Mouse (Mus musculus): ENCODE measurements around the gene Epb41l5. TPM values are rescaled to one million over a fixed set of nuclear protein-coding genes. Genes with fewer than 3 reads are reported as not detected.
A peak's percentile ranks its signal among the peaks of the same experiment; 100 is the strongest.

The Epb41l5 gene
- polyA plus RNA-seq, 2 experiments, result 6.4 to 13.1 TPM

GRCm38 (mm10) chr1:119518786-119519185 lies 130.0 kb downstream of the Epb41l5 start:
- Histone ChIP-seq H3K4me2 (ENCODE audit: low read depth) (no peak overlapping the region), H3K4me3 (ENCODE audit: insufficient read depth in 1 of 2, low read depth in 2 of 2, low read length in 2 of 2) (no peak overlapping the region), H3K9me3 (ENCODE audit: control insufficient read depth, low read length) (no peaks in the 10 kb centered on the region), H3K27me3 (ENCODE audit: control insufficient read depth, insufficient read depth, low read length) (no peaks in the 10 kb centered on the region), H3K9ac (replicated peaks) (no peak overlapping the region), H3K36me3 (replicated peaks; ENCODE audit: control insufficient read depth, insufficient read depth, low read depth) (no peaks in the 10 kb centered on the region), H3K27ac (no peak overlapping the region), H3K4me1 (replicated peaks; ENCODE audit: control insufficient read depth in 2 of 2, insufficient read depth in 2 of 2, low read length in 1 of 2) (peaks cover 0 to 5% of the 10 kb centered on the region in 2 experiments; a peak in 3 of 4 replicates)
- ATAC-seq (ENCODE audit: insufficient read depth), result no peak
- TF ChIP-seq CTCF (IDR thresholded peaks at IDR 0.05; ENCODE audit: low read depth) (no peak), EP300 (IDR thresholded peaks at IDR 0.05; ENCODE audit: low read depth) (no peak)
- no peak for DNase-seq (ENCODE audit: low read depth in 3 of 3, low spot score in 3 of 3)

GRCm38 (mm10) chr1:119518060-119518459 lies 130.7 kb downstream of the Epb41l5 start:
- no peak for DNase-seq (ENCODE audit: low read depth in 3 of 3, low spot score in 3 of 3)
- Histone ChIP-seq H3K4me2 (ENCODE audit: low read depth) (no peak overlapping the region), H3K4me1 (replicated peaks; ENCODE audit: control insufficient read depth in 2 of 2, insufficient read depth in 2 of 2, low read length in 1 of 2) (peaks cover 0 to 5% of the 10 kb centered on the region in 2 experiments; a peak in 3 of 4 replicates), H3K27ac (no peak overlapping the region), H3K27me3 (ENCODE audit: control insufficient read depth, insufficient read depth, low read length) (no peaks in the 10 kb centered on the region), H3K9ac (replicated peaks) (no peak overlapping the region), H3K9me3 (ENCODE audit: control insufficient read depth, low read length) (no peaks in the 10 kb centered on the region), H3K36me3 (replicated peaks; ENCODE audit: control insufficient read depth, insufficient read depth, low read depth) (no peaks in the 10 kb centered on the region), H3K4me3 (ENCODE audit: insufficient read depth in 1 of 2, low read depth in 2 of 2, low read length in 2 of 2) (no peak overlapping the region)
- no peak for TF ChIP-seq CTCF (IDR thresholded peaks at IDR 0.05; ENCODE audit: low read depth)
- TF ChIP-seq EP300 (IDR thresholded peaks at IDR 0.05; ENCODE audit: low read depth), result no peak
- ATAC-seq (ENCODE audit: insufficient read depth), result no peak
- WGBS (ENCODE audit: insufficient replicate concordance), result 58% methylated on average over 7 of the region's 7 CpGs

- no peaks in the 10 kb centered on the region for H3K36me3 ChIP-seq (replicated peaks; ENCODE audit: control insufficient read depth, insufficient read depth, low read depth)
- 43% methylated on average over 8 of the region's 8 CpGs for WGBS (ENCODE audit: insufficient replicate concordance)
- DNase-seq (ENCODE audit: low read depth in 3 of 3, low spot score in 3 of 3) (no peak), ATAC-seq (ENCODE audit: insufficient read depth) (peak; percentile 43; the same call in 1 of the 2 replicates)
- H3K27me3 ChIP-seq (ENCODE audit: control insufficient read depth, insufficient read depth, low read length), result peaks cover 3% of the 10 kb centered on the region; the same call in 1 of the 2 replicates
- no peaks in the 10 kb centered on the region for H3K9me3 ChIP-seq (ENCODE audit: control insufficient read depth, low read length)
- H3K4me1 ChIP-seq (replicated peaks; ENCODE audit: control insufficient read depth in 2 of 2, insufficient read depth in 2 of 2, low read length in 1 of 2), result no peaks in the 10 kb centered on the region
- no peak overlapping the region for H3K4me3 ChIP-seq (ENCODE audit: insufficient read depth in 1 of 2, low read depth in 2 of 2, low read length in 2 of 2)
- no peak overlapping the region for H3K9ac ChIP-seq (replicated peaks)
- no peak overlapping the region for H3K27ac ChIP-seq
- no peak overlapping the region for H3K4me2 ChIP-seq (ENCODE audit: low read depth)
- TF ChIP-seq EP300 (IDR thresholded peaks at IDR 0.05; ENCODE audit: low read depth) (no peak), CTCF (IDR thresholded peaks at IDR 0.05; ENCODE audit: low read depth) (no peak)
Measured at GRCm38 (mm10) chr1:119510857-119511256, 137.9 kb downstream of the Epb41l5 start.

GRCm38 (mm10) chr1:119510409-119510808 lies 138.4 kb downstream of the Epb41l5 start:
- no peak overlapping the region for H3K9ac ChIP-seq (replicated peaks)
- H3K4me2 ChIP-seq (ENCODE audit: low read depth), result no peak overlapping the region
- no peak for DNase-seq (ENCODE audit: low read depth in 3 of 3, low spot score in 3 of 3)
- peaks cover 3% of the 10 kb centered on the region; the same call in 1 of the 2 replicates for H3K27me3 ChIP-seq (ENCODE audit: control insufficient read depth, insufficient read depth, low read length)
- H3K9me3 ChIP-seq (ENCODE audit: control insufficient read depth, low read length), result no peaks in the 10 kb centered on the region
- 0 out of 2 replicates have a peak, but pooled peaks have one; percentile 46 for ATAC-seq (ENCODE audit: insufficient read depth)
- no peak overlapping the region for H3K27ac ChIP-seq
- no peaks in the 10 kb centered on the region for H3K4me1 ChIP-seq (replicated peaks; ENCODE audit: control insufficient read depth in 2 of 2, insufficient read depth in 2 of 2, low read length in 1 of 2)
- no peak overlapping the region for H3K4me3 ChIP-seq (ENCODE audit: insufficient read depth in 1 of 2, low read depth in 2 of 2, low read length in 2 of 2)
- TF ChIP-seq EP300 (IDR thresholded peaks at IDR 0.05; ENCODE audit: low read depth) (no peak), CTCF (IDR thresholded peaks at IDR 0.05; ENCODE audit: low read depth) (no peak)
- no peaks in the 10 kb centered on the region for H3K36me3 ChIP-seq (replicated peaks; ENCODE audit: control insufficient read depth, insufficient read depth, low read depth)
- 15% methylated on average over 9 of the region's 9 CpGs for WGBS (ENCODE audit: insufficient replicate concordance)

- Histone ChIP-seq H3K9me3 (ENCODE audit: control insufficient read depth, low read length) (no peaks in the 10 kb centered on the region), H3K27ac (no peak overlapping the region), H3K4me1 (replicated peaks; ENCODE audit: control insufficient read depth in 2 of 2, insufficient read depth in 2 of 2, low read length in 1 of 2) (peaks cover 0 to 5% of the 10 kb centered on the region in 2 experiments; a peak in 2 of 4 replicates), H3K4me2 (ENCODE audit: low read depth) (no peak overlapping the region), H3K36me3 (replicated peaks; ENCODE audit: control insufficient read depth, insufficient read depth, low read depth) (no peaks in the 10 kb centered on the region), H3K9ac (replicated peaks) (no peak overlapping the region), H3K4me3 (ENCODE audit: insufficient read depth in 1 of 2, low read depth in 2 of 2, low read length in 2 of 2) (no peak overlapping the region), H3K27me3 (ENCODE audit: control insufficient read depth, insufficient read depth, low read length) (peaks cover 3% of the 10 kb centered on the region; the same call in 1 of the 2 replicates)
- WGBS (ENCODE audit: insufficient replicate concordance), result 61% methylated on average over 7 of the region's 7 CpGs
- DNase-seq (ENCODE audit: low read depth in 3 of 3, low spot score in 3 of 3) (no peak), ATAC-seq (ENCODE audit: insufficient read depth) (no peak)
- TF ChIP-seq EP300 (IDR thresholded peaks at IDR 0.05; ENCODE audit: low read depth) (no peak), CTCF (IDR thresholded peaks at IDR 0.05; ENCODE audit: low read depth) (no peak)
Measured at GRCm38 (mm10) chr1:119509474-119509873, 139.3 kb downstream of the Epb41l5 start.

Data from liver, embryonic 14.5 days (tissue).